Mouse (Mus musculus): ENCODE data around the gene Tnrc6c. TPM values are rescaled to one million over a fixed set of nuclear protein-coding genes. Genes with fewer than 3 reads are reported as not detected.

Tnrc6c gene
- total RNA-seq, 1 experiment from 2014 or later, result 60.8 TPM

GRCm38 (mm10) chr11:117665189-117665588 lies 11.1 kb downstream of the Tnrc6c start:
- no peak for ATAC-seq (ENCODE audit: extremely low read depth, insufficient number of reproducible peaks, low FRiP score, poor library complexity, severe bottlenecking)

DNA sequence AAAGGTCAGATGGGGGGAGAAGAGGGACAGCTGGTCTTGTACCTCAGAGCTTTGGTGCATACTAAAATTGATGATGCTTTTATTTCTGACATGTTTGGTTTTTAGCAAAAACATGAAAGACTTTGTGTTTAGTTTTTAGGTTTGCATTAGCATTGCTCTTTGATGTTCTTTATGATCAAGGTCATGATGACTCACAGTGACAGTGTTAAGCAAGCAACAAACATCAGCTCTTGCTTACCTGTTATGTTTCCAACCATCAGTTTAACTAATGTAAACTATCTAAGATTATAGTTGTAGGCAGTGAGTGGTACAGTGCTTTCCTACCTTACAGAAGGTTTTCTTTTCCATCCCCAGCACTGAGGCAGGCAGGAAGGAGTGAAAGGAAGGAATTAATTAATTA lies 12.5 kb downstream of the Tnrc6c start:
- no peak for ATAC-seq (ENCODE audit: extremely low read depth, insufficient number of reproducible peaks, low FRiP score, poor library complexity, severe bottlenecking)

DNA sequence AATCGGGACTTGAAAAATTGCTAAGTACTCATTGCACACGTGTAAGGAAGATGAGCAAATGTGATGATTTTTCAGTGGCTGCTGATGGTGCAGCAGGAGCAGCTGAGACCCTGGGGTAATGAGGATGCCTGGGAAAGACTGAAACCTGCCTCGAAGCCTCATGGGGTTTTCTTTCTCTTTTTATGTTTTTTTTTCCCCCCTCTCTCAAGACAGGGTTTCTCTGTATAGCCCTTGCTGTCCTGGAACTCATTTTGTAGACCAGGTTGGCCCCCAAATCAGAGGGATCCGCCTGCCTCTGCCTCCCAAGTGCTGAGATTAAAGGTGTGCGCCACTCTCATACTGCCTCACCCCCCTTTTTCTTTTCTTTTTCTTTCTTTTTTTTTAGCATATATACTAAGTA lies 13.1 kb downstream of the Tnrc6c start:
- no peak for ATAC-seq (ENCODE audit: extremely low read depth, insufficient number of reproducible peaks, low FRiP score, poor library complexity, severe bottlenecking)

- ATAC-seq (ENCODE audit: extremely low read depth, insufficient number of reproducible peaks, low FRiP score, poor library complexity, severe bottlenecking), result no peak
Measured at GRCm38 (mm10) chr11:117667825-117668224, 13.7 kb downstream of the Tnrc6c start.

- no peak for ATAC-seq (ENCODE audit: extremely low read depth, insufficient number of reproducible peaks, low FRiP score, poor library complexity, severe bottlenecking)
Measured at GRCm38 (mm10) chr11:117671626-117672025, 17.5 kb downstream of the Tnrc6c start.

DNA sequence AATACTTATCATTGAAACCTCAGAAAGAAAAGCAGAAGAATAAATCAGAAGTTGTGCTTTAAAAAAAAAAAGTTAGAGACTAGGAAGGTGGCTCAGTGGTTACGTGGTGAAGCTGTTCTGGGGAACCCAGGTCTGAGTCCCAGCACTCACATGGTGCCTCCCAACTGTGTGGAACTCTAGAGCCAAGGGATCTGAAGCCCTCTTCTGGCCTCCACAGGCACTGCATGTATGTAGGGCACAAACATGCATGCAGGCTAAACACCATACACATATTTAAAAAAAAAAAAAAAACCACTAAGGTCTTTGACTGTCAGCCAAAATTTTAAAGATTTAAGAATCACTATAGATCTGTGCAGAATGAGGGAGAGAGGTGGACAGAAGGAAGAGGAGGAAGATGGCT lies 20.4 kb downstream of the Tnrc6c start:
- ATAC-seq (ENCODE audit: extremely low read depth, insufficient number of reproducible peaks, low FRiP score, poor library complexity, severe bottlenecking), result no peak

DNA sequence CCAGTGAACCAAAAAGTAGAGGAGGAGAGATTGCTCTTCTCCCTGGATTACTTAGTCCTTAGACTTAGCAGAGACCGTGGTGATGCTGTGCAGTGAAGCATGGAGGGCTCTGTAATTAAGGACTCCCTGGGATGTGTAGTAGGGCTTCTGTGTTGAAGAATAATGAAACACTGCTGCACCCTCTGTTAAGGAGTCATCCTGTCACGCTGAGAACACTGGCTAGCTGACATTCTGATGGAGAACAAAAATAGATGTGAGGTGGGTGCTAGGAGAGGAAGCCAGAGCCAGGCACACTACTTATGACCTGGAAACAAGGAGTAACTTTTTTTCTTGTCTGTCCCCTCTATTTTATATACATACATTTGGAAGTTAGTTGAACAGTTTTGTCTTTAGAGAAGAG lies 22.6 kb downstream of the Tnrc6c start:
- no peak for ATAC-seq (ENCODE audit: extremely low read depth, insufficient number of reproducible peaks, low FRiP score, poor library complexity, severe bottlenecking)

GRCm38 (mm10) chr11:117677111-117677510 lies 23.0 kb downstream of the Tnrc6c start:
- ATAC-seq (ENCODE audit: extremely low read depth, insufficient number of reproducible peaks, low FRiP score, poor library complexity, severe bottlenecking), result no peak

GRCm38 (mm10) chr11:117677594-117677993 lies 23.5 kb downstream of the Tnrc6c start:
- no peak for ATAC-seq (ENCODE audit: extremely low read depth, insufficient number of reproducible peaks, low FRiP score, poor library complexity, severe bottlenecking)

DNA sequence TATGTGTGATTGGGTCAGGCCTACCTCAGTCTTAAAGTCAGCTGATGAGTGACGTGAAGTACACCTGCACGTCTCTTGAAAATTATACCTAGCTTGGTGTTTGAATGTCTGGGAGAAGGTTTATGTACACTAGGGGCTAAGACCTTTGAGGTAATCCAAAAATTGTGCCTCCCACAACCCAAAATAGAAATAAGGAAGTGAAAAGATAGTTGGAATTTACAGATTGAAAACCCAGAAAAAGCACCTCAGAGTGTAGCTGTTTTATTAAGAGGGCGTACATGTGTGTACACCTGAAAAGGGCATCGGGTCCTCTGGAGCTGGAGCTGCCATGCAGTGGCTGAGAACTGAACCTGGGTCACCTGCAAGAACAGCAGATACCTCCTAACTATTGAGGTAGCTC lies 24.1 kb downstream of the Tnrc6c start:
- ATAC-seq (ENCODE audit: extremely low read depth, insufficient number of reproducible peaks, low FRiP score, poor library complexity, severe bottlenecking), result no peak

DNA sequence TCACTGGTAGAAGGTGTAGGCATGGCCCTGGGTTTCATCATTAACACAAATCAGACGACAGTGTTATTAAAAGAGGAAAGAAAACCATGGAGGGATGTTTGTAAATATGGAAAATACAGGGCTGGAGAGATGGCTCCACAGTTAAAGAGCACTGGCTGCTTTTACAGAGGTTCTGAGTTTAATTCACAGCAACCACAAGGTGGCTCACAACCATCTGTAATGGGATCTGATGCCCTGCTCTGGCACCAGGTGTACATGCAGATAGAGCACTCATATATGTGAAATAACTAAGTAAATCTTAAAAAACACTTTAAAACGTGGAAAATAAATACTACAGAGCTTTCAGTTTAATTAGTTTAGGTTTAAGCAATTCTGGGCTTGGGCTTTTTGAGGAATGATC lies 24.7 kb downstream of the Tnrc6c start:
- no peak for ATAC-seq (ENCODE audit: extremely low read depth, insufficient number of reproducible peaks, low FRiP score, poor library complexity, severe bottlenecking)

GRCm38 (mm10) chr11:117684640-117685039 lies 30.6 kb downstream of the Tnrc6c start:
- ATAC-seq (ENCODE audit: extremely low read depth, insufficient number of reproducible peaks, low FRiP score, poor library complexity, severe bottlenecking), result no peak

DNA sequence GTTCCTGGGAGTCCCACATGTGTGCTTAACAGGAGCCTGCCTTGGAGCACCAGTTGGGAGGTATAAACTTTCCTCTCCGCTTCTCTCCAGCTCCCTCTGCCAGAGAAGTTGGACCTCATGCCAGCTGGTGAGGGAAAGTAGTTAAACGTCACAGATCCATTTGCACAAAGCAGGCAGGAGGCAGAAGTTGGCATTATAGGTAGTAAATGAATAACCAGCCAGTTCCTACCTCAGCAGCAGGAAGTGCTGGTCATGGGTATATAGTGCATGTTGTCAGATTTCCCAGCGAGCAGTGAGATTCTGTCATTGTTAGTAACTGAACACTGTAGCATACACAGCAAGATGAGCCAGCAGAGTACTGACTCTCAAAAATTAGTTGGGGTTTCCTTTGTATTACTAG lies 31.4 kb downstream of the Tnrc6c start:
- ATAC-seq (ENCODE audit: extremely low read depth, insufficient number of reproducible peaks, low FRiP score, poor library complexity, severe bottlenecking), result no peak

- ATAC-seq (ENCODE audit: extremely low read depth, insufficient number of reproducible peaks, low FRiP score, poor library complexity, severe bottlenecking), result peak; percentile 88
Measured at GRCm38 (mm10) chr11:117686021-117686420, 31.9 kb downstream of the Tnrc6c start.

GRCm38 (mm10) chr11:117688603-117689002 lies 34.5 kb downstream of the Tnrc6c start:
- ATAC-seq (ENCODE audit: extremely low read depth, insufficient number of reproducible peaks, low FRiP score, poor library complexity, severe bottlenecking), result no peak

DNA sequence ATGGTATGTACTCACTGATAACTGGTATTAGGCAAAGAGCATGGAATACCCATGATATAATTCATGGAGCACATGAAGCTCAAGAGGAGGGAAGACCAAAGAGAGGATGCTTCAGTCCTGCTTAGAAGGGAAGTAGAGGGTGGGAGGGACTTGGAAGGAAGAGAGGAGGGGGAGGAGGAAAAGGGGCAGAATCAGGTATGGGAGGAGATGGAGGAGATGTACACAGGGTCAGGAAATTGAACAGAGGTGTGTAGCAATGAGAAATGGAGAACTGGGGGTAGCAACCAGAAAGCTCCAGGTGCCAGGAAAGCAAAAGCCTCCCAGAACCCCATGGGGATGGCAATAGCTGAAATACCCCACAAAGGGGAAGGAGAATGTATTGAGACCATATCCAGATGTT lies 37.2 kb downstream of the Tnrc6c start:
- no peak for ATAC-seq (ENCODE audit: extremely low read depth, insufficient number of reproducible peaks, low FRiP score, poor library complexity, severe bottlenecking)

DNA sequence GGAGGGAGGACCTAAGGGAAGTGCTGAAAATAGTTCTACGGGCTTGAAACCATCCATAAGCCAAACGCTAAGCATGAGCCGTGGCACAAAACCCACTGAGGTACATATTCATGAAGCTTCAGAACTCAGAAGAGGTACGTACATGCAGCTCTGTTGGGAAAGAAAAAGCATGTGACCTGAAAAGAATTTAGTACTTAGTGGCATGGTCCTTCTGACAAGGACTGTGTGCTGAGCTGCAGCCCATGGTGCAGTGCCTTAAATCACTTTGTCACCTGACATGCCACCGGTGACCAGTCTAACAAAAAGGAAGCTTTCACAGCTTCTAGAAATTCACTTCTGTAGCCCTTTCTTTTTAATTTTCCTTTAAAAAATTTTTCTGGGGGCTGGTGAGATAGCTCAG lies 40.0 kb downstream of the Tnrc6c start:
- ATAC-seq (ENCODE audit: extremely low read depth, insufficient number of reproducible peaks, low FRiP score, poor library complexity, severe bottlenecking), result no peak

- ATAC-seq (ENCODE audit: extremely low read depth, insufficient number of reproducible peaks, low FRiP score, poor library complexity, severe bottlenecking), result peak; percentile 44; the same call in 1 of the 2 replicates
Measured at GRCm38 (mm10) chr11:117696585-117696984, 42.5 kb downstream of the Tnrc6c start.

GRCm38 (mm10) chr11:117700871-117701270 lies 46.8 kb downstream of the Tnrc6c start:
- ATAC-seq (ENCODE audit: extremely low read depth, insufficient number of reproducible peaks, low FRiP score, poor library complexity, severe bottlenecking), result no peak

GRCm38 (mm10) chr11:117706267-117706666 lies 52.2 kb downstream of the Tnrc6c start:
- no peak for ATAC-seq (ENCODE audit: extremely low read depth, insufficient number of reproducible peaks, low FRiP score, poor library complexity, severe bottlenecking)

- ATAC-seq (ENCODE audit: extremely low read depth, insufficient number of reproducible peaks, low FRiP score, poor library complexity, severe bottlenecking), result no peak
Measured at GRCm38 (mm10) chr11:117707238-117707637, 53.1 kb downstream of the Tnrc6c start.

- 0 out of 2 replicates have a peak, but pooled peaks have one; percentile 23 for ATAC-seq (ENCODE audit: extremely low read depth, insufficient number of reproducible peaks, low FRiP score, poor library complexity, severe bottlenecking)
Measured at GRCm38 (mm10) chr11:117709308-117709707, 55.2 kb downstream of the Tnrc6c start.

All from neutrophil, adult 5-6 weeks (primary cell).